In the genomic region with DNA sequence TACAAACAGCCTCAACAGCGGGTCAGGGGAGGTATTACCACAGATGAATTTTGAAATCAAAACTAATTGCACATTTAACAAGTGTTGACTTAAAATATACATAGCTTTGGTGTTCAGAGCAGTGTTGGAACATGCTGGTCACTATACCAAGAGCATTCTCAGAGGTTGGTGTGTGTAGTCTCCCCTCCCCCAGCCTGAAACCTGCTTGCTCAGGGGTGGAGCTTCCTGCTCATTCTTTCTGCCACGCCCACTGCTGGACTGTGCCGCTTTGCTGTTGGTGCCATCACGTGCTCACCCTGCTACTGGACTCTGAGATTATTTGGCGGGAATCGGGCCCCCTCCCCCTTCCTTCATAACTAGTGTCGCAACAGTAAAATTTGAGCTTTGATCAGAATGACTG, we compare ENCODE assay signal across 8 mouse cellular contexts. TPM values are rescaled to one million over a fixed set of nuclear protein-coding genes. Genes with fewer than 3 reads are reported as not detected.
DNase-seq lines count a peak whose midpoint lies in the region; ATAC-seq lines count a peak whose summit lies in the region.
"Not testable (repeated sequence)": the region's sequence is repeated elsewhere in the genome, so short reads cannot be mapped to it uniquely, and the experiment has no call there.

No protein-coding gene starts in this region.

- H3K4me1 ChIP-seq in liver, embryonic 15.5 days (replicated peaks): peaks cover 22% of the 10 kb centered on the region

- peak; percentile 76 for DNase-seq in ES-CJ7 (ENCODE audit: low read depth, low spot score)
- peak; percentile 53 for DNase-seq in adrenal gland, postnatal 10 days
- peak; percentile 72 for DNase-seq in kidney, adult 11 months
- peak; percentile 69 to 74 for DNase-seq in kidney, postnatal 36 days
- peak; percentile 40 for DNase-seq in lung, postnatal 14 days
- DNase-seq in spleen, adult 12 weeks (ENCODE audit: low spot score): peak; percentile 19
- peak; percentile 37 for DNase-seq in thymus, postnatal 4 days

- peak overlapping the region; percentile 41 for H3K4me2 ChIP-seq in liver, embryonic 15.5 days

- 24% methylated on average over 7 of the region's 7 CpGs for WGBS in liver, embryonic 15.5 days (ENCODE audit: insufficient replicate concordance)

- ATAC-seq in liver, embryonic 15.5 days (ENCODE audit: insufficient read depth): peak; percentile 59

- not testable (repeated sequence) for H3K9me3 ChIP-seq in liver, embryonic 15.5 days (replicated peaks)

- H3K4me3 ChIP-seq in liver, embryonic 15.5 days (replicated peaks): not testable (repeated sequence)

- not testable (repeated sequence) for H3K9ac ChIP-seq in liver, embryonic 15.5 days

- H3K27me3 ChIP-seq in liver, embryonic 15.5 days: not testable (repeated sequence)

- peak overlapping the region; percentile 53 for H3K27ac ChIP-seq in liver, embryonic 15.5 days (replicated peaks)

- H3K36me3 ChIP-seq in liver, embryonic 15.5 days (replicated peaks): not testable (repeated sequence)

RNA-seq across cellular contexts. Expression of a gene that starts 10.2 kb away (rescaled TPM):
- total RNA-seq in adrenal gland, postnatal 10 days (2021): 100 to 1,000 TPM in 1 of 2 experiments, 10 to 100 TPM in 1; 93.1 to 104 TPM
- 21.7 and 26.8 TPM in 2 replicates for polyA plus RNA-seq in liver, embryonic 15.5 days (2015; fragmentation: Nextera tagmentation; extraction: Ambion mirVana)

RNA-seq across cellular contexts. Expression of a gene that starts 39.6 kb away (rescaled TPM):
- total RNA-seq in adrenal gland, postnatal 10 days (2021): 10 to 100 TPM; 78.7 to 79.4 TPM
- polyA plus RNA-seq in liver, embryonic 15.5 days (2015; fragmentation: Nextera tagmentation; extraction: Ambion mirVana): 4.2 and 5.0 TPM in 2 replicates

Comparison
In these comparisons a context has a peak if more than half of its experiments do, and no peak if none do; other contexts are left out.
1. DNase-seq: peak in every context shown above with its lines; median percentile 76 in ES-CJ7; 72 in kidney, adult 11 months; 72 in kidney, postnatal 36 days; 53 in adrenal gland, postnatal 10 days; 40 in lung, postnatal 14 days; 37 in thymus, postnatal 4 days; 19 in spleen, adult 12 weeks.